Mouse (Mus musculus) NIH3T3 (cell line): ENCODE measurements around the gene Mageb5.
"Not testable (repeated sequence)": the region's sequence is repeated elsewhere in the genome, so short reads cannot be mapped to it uniquely, and the experiment has no call there.

Experiments
- DNase-seq: peaks from one replicate; pipeline ENCODE4 v3.0.0-alpha.2; 2012; ENCODE audit warnings: low read depth

Mageb5 gene

GRCm38 (mm10) chrX:91782918-91783317, at the start of gene Mageb5:
Gene Mageb5, minus strand, starts transcription at chrX:91783018.
- DNase-seq = not testable (repeated sequence)

GRCm38 (mm10) chrX:91759591-91760226, 23.1 kb downstream of the Mageb5 start:
- DNase-seq = not testable (repeated sequence)
